Mouse (Mus musculus) heart, postnatal 0 days (tissue): Measurements from ENCODE around the gene Gja5. TPM values are rescaled to one million over a fixed set of nuclear protein-coding genes. Genes with fewer than 3 reads are reported as not detected.
"Not testable (repeated sequence)": the region's sequence is repeated elsewhere in the genome, so short reads cannot be mapped to it uniquely, and the experiment has no call there.

Experiments
- ATAC-seq: fragments of 200-750 bp; cut with Nextera tagmentation; 2 replicates; pipeline ENCODE4 v1.8.0; 2017; ENCODE audit warnings: low read depth, moderate number of reproducible peaks, moderate library complexity; ENCODE audit not compliant: insufficient read depth
- DNase-seq: peaks from one replicate; pipeline ENCODE4 v3.0.0-alpha.2; 2016; ENCODE audit warnings: low spot score
- H3K27ac ChIP-seq: fragments of 300-500 bp; sonication (generic); 2 replicates; pipeline ENCODE4 v1.5.1; 2014; ENCODE audit warnings: low read depth, mild to moderate bottlenecking
- H3K27me3 ChIP-seq: fragments of 300-500 bp; sonication (generic); 2 replicates; pipeline ENCODE4 v1.6.1; 2014; ENCODE audit warnings: low read length, mixed read lengths; ENCODE audit not compliant: control insufficient read depth, insufficient read depth
- H3K36me3 ChIP-seq: fragments of 300-500 bp; sonication (generic); replicated peaks from 2 replicates; pipeline ENCODE4 v1.6.1; 2014; ENCODE audit warnings: low read length, mixed read lengths; ENCODE audit not compliant: control insufficient read depth, insufficient read depth
- H3K4me1 ChIP-seq: fragments of 300-500 bp; sonication (generic); 2 replicates; pipeline ENCODE4 v1.6.1; 2014; ENCODE audit warnings: antibody characterized with exemption; ENCODE audit not compliant: control insufficient read depth, insufficient read depth
- H3K4me2 ChIP-seq: fragments of 300-500 bp; sonication (generic); 2 replicates; pipeline ENCODE4 v1.6.1; 2014; ENCODE audit warnings: low read depth, mild to moderate bottlenecking, low read length, moderate library complexity
- H3K4me3 ChIP-seq: fragments of 300-500 bp; sonication (generic); 2 replicates; pipeline ENCODE4 v1.5.1; 2014; ENCODE audit warnings: low read depth, low read length
- H3K9ac ChIP-seq: fragments of 300-500 bp; sonication (generic); replicated peaks from 2 replicates; pipeline ENCODE4 v1.6.1; 2014; ENCODE audit warnings: low read depth, low read length, mixed read lengths
- H3K9me3 ChIP-seq: fragments of 300-500 bp; sonication (generic); replicated peaks from 2 replicates; pipeline ENCODE4 v1.6.1; 2016; ENCODE audit warnings: low read length; ENCODE audit not compliant: control insufficient read depth
- CTCF ChIP-seq: IDR thresholded peaks from 2 replicates; pipeline ENCODE4 v1.5.1; 2016; ENCODE audit warnings: antibody characterized with exemption, control low read depth, low read depth
- EP300 ChIP-seq: IDR thresholded peaks from 2 replicates; pipeline ENCODE4 v1.6.1; 2016; ENCODE audit warnings: antibody characterized with exemption, low read depth
- WGBS: fragments of 180-500 bp; shearing (Covaris S2); extraction: QIAGEN DNeasy Blood & Tissue Kit; methylation state at CpG from one replicate; pipeline ENCODE4 v1.1.7; 2014; 5-methylcytosine and 5-hydroxymethylcytosine counted together
- polyA plus RNA-seq: library from polyadenylated mRNA; unstranded; fragments of >200 nt; fragmentation: Nextera tagmentation; extraction: Ambion mirVana; gene quantifications from 2 replicates; pipeline ENCODE4 v1.2.1, GENCODE M21; 2015
- total RNA-seq: library from RNA; depleted of rRNA; stranded (reverse); fragments of >200 nt; gene quantifications from 2 replicates; pipeline ENCODE4 v1.2.3, GENCODE M21; 2014; ENCODE audit warnings: low replicate concordance

Gene Gja5
- total and polyA plus RNA-seq, 2 experiments from 2014 or later: 67.5 to 67.6 TPM

DNA sequence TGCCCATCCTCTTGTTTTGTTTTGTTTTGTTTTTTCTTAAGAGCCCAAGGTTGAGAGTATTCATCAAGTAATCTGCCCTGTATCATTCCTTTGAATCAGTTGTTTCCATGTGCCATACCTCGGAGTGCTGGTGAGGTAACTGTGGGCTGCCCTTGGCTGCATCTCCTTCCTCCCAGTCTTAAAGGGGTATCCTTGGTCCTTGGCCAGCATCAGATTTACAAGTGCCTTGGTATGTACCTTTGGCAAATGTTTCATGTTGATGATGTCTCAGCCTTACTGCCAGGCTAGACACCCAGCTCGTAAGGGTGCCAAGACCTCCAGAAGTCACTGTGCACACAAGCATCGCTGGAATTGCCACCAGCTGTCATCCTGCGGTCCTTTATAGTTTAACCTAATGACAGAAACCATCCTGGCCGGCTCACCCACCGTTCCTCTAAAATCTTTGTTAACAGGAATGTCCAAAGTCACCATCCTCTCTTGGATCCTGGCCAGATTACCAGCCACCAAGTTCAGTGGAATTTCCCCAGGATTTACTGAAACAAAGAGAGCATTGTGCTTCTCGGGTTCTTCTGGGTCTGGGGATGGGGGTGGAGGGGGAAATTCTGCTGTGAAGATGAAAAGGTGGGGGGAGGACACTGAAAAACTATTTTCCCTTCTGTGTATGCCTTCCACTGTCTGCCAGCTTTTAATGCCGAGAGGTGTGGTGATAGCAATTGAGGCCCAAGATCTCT, 147.7 kb downstream of the Gja5 start:
- TF ChIP-seq EP300 (no peak), CTCF (no peak)
- no peak overlapping the region for H3K9ac ChIP-seq
- no peak overlapping the region for H3K27ac ChIP-seq
- H3K4me3 ChIP-seq: no peak overlapping the region
- no peaks in the 10 kb centered on the region for H3K36me3 ChIP-seq
- no peak overlapping the region for H3K4me2 ChIP-seq
- ATAC-seq: no peak
- H3K27me3 ChIP-seq: 0 out of 2 replicates have a peak, but pooled peaks cover 4% of the 10 kb centered on the region
- H3K4me1 ChIP-seq: 0 out of 2 replicates have a peak, but pooled peaks cover 12% of the 10 kb centered on the region
- no peak for DNase-seq
- H3K9me3 ChIP-seq: no peaks in the 10 kb centered on the region
- WGBS: 46% methylated on average over 8 of the region's 8 CpGs

DNA sequence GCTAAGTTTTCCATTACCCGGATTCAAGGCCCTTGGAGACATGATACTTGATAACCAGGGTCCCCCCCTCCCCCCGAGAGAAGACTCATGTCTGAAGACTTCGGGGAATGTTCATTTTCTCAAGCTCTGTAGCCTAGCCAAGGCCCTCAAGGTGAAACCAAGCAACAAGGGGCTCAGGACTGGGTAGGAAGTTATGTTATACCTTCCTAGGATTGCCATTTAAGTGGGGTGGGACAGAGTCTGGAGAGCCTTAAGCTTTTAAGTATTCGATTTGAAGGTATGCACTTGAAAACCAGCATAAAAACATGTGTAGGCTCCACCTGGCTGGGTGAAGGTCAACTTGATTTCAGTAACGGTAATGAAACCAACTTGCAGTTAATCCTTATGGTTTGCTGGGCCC, 154.2 kb downstream of the Gja5 start:
- peaks cover 8% of the 10 kb centered on the region; the same call in 1 of the 2 replicates for H3K4me1 ChIP-seq
- no peak for DNase-seq
- no peaks in the 10 kb centered on the region for H3K9me3 ChIP-seq
- H3K27me3 ChIP-seq: 0 out of 2 replicates have a peak, but pooled peaks cover 4% of the 10 kb centered on the region
- no peak overlapping the region for H3K4me3 ChIP-seq
- H3K36me3 ChIP-seq: no peaks in the 10 kb centered on the region
- TF ChIP-seq EP300 (no peak), CTCF (no peak)
- no peak overlapping the region for H3K27ac ChIP-seq
- no peak overlapping the region for H3K4me2 ChIP-seq
- 85% methylated on average over 5 of the region's 5 CpGs for WGBS
- no peak for ATAC-seq
- H3K9ac ChIP-seq: no peak overlapping the region

GRCm38 (mm10) chr3:97060119-97060518, 155.6 kb downstream of the Gja5 start:
- no peak for ATAC-seq

GRCm38 (mm10) chr3:97062814-97063213, 158.3 kb downstream of the Gja5 start:
- Histone ChIP-seq H3K4me2 (no peak overlapping the region), H3K27ac (peak overlapping the region; percentile 90), H3K36me3 (no peaks in the 10 kb centered on the region), H3K4me3 (no peak overlapping the region), H3K9me3 (no peaks in the 10 kb centered on the region), H3K4me1 (peaks cover 8% of the 10 kb centered on the region; the same call in 1 of the 2 replicates), H3K9ac (no peak overlapping the region), H3K27me3 (no peaks in the 10 kb centered on the region)
- WGBS: 26% methylated on average over 5 of the region's 5 CpGs
- peak; percentile 97 for ATAC-seq
- TF ChIP-seq CTCF (no peak), EP300 (peak; percentile 89)
- peak; percentile 97 for DNase-seq

More at GRCm38 (mm10) chr3:97060119-97060518, 155.6 kb downstream of the Gja5 start:
- 96% methylated on average over 4 of the region's 4 CpGs for WGBS
- Histone ChIP-seq H3K36me3 (no peaks in the 10 kb centered on the region), H3K9me3 (no peaks in the 10 kb centered on the region), H3K27me3 (0 out of 2 replicates have a peak, but pooled peaks cover 4% of the 10 kb centered on the region), H3K4me1 (peaks cover 8% of the 10 kb centered on the region; the same call in 1 of the 2 replicates), H3K4me3 (no peak overlapping the region), H3K9ac (no peak overlapping the region), H3K27ac (no peak overlapping the region), H3K4me2 (no peak overlapping the region)
- TF ChIP-seq CTCF (no peak), EP300 (no peak)
- no peak for DNase-seq

DNA sequence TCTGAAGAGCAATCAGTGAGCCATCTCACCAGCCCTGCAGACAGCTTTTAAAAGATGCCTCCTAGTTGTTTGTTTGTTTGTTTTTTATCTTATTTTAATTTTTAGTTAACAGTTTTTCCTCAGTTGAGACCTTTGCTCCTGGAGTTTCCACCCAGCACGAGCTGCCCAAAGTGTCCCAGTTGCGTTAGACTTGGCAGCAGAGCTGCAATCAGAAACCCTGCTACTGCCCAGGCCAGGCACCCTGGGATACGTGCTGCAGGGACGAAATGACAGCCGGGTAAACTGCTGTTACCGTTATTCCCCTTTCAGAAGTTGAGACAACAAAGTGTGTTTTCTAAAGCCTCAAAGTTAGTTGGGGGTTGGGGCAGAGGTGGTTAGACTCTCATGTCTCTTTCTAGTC, 159.6 kb downstream of the Gja5 start:
- Histone ChIP-seq H3K4me3 (no peak overlapping the region), H3K9ac (no peak overlapping the region), H3K27ac (peak overlapping the region; percentile 38; the same call in 1 of the 2 replicates), H3K4me1 (peaks cover 8% of the 10 kb centered on the region; the same call in 1 of the 2 replicates), H3K4me2 (no peak overlapping the region), H3K27me3 (no peaks in the 10 kb centered on the region), H3K36me3 (no peaks in the 10 kb centered on the region), H3K9me3 (no peaks in the 10 kb centered on the region)
- TF ChIP-seq CTCF: no peak
- TF ChIP-seq EP300: no peak
- WGBS: 34% methylated on average over 6 of the region's 6 CpGs
- no peak for ATAC-seq
- no peak for DNase-seq

DNA sequence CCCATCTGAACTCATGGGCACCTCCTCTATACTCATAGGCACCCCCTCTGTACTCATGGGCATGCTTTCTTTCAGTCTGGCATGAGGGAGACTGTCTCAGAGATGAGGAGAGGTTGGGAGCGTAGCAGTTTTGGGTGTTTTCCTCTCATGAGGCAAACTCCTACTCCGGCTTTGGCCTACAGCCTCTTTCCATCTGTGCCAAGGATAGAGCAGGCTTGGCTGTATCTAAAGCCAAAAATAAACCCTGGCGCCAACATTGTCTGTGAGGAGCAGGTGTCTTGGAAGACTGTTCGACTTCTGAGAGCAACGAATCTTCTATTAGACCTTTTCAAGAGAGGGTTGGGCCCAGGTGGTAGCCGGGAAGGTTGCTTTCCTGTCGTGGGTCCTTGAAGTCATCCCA, 165.1 kb downstream of the Gja5 start:
- H3K4me3 ChIP-seq, H3K36me3 ChIP-seq, H3K27me3 ChIP-seq, H3K9me3 ChIP-seq, ATAC-seq, H3K4me2 ChIP-seq, H3K9ac ChIP-seq, DNase-seq: not testable (repeated sequence)
- 33% methylated on average over 7 of the region's 7 CpGs for WGBS
- peak overlapping the region; percentile 30; the same call in 1 of the 2 replicates for H3K27ac ChIP-seq
- peaks cover 18% of the 10 kb centered on the region; the same call in 1 of the 2 replicates for H3K4me1 ChIP-seq

DNA sequence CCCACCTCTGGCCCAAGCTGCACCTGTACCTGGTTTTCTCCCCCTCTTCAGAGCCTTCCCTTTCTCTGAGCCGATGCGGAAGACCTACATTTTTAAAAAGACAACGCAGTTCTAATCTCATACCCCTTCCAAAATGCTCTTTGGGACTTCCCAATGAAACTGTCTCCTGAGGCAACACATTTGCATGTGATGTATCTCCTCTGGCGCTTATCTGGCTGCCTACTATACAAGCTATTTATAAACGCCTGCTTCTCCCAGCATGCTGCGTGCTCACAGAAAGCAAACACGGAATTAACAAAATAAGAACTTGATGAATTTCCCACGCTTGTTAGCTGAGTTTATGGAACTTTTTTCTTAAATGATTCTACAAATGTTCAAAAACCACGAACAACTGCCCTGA, 167.4 kb downstream of the Gja5 start:
- WGBS: 27% methylated on average over 9 of the region's 9 CpGs
- H3K27ac ChIP-seq: peak overlapping the region; percentile 93
- H3K4me2 ChIP-seq: peak overlapping the region; percentile 25; the same call in 1 of the 2 replicates
- H3K27me3 ChIP-seq, H3K9me3 ChIP-seq, H3K9ac ChIP-seq, H3K4me3 ChIP-seq, H3K36me3 ChIP-seq: not testable (repeated sequence)
- DNase-seq (peak; percentile 47), ATAC-seq (peak; percentile 45; the same call in 1 of the 2 replicates)
- peaks cover 22% of the 10 kb centered on the region for H3K4me1 ChIP-seq

- not testable (repeated sequence) for H3K27me3 ChIP-seq, ATAC-seq, H3K9me3 ChIP-seq, H3K36me3 ChIP-seq, H3K4me3 ChIP-seq, H3K9ac ChIP-seq, H3K4me2 ChIP-seq
- Histone ChIP-seq H3K4me1 (peaks cover 22% of the 10 kb centered on the region), H3K27ac (peak overlapping the region; percentile 93)
- WGBS: 21% methylated on average over 5 of the region's 5 CpGs
- DNase-seq: peak; percentile 40
Observed at GRCm38 (mm10) chr3:97072361-97072760, 167.9 kb downstream of the Gja5 start.
